Mouse (Mus musculus) heart, embryonic 11.5 days (tissue): ENCODE measurements around the gene Maneal. TPM values are rescaled to one million over a fixed set of nuclear protein-coding genes. Genes with fewer than 3 reads are reported as not detected.
A peak's percentile ranks its signal among the peaks of the same experiment; 100 is the strongest.

Experiments used
- ATAC-seq: fragments of 200-750 bp; cut with Nextera tagmentation; replicated peaks from 2 replicates; pipeline ENCODE4 v1.8.0; 2017; ENCODE audit warnings: moderate library complexity; ENCODE audit not compliant: insufficient number of reproducible peaks, low FRiP score, low TSS enrichment
- H3K27ac ChIP-seq: fragments of 300-500 bp; sonication (generic); 2 replicates; pipeline ENCODE4 v1.5.1; 2014; ENCODE audit warnings: mild to moderate bottlenecking, low read depth, low read length
- H3K27me3 ChIP-seq: fragments of 300-500 bp; sonication (generic); 2 replicates; pipeline ENCODE4 v1.6.1; 2014; ENCODE audit warnings: mild to moderate bottlenecking, low read length, mixed read lengths; ENCODE audit not compliant: control insufficient read depth, insufficient read depth
- H3K36me3 ChIP-seq: fragments of 300-500 bp; sonication (generic); 2 replicates; pipeline ENCODE4 v1.6.1; 2014; ENCODE audit warnings: mild to moderate bottlenecking, low read length, moderate library complexity, mixed read lengths; ENCODE audit not compliant: control insufficient read depth, insufficient read depth
- H3K4me1 ChIP-seq: fragments of 300-500 bp; sonication (generic); 2 replicates; pipeline ENCODE4 v1.6.1; 2014; ENCODE audit warnings: low read length; ENCODE audit not compliant: control insufficient read depth, insufficient read depth
- H3K4me2 ChIP-seq: fragments of 300-500 bp; sonication (generic); 2 replicates; pipeline ENCODE4 v1.6.1; 2014; ENCODE audit warnings: mild to moderate bottlenecking, moderate library complexity
- H3K4me3 ChIP-seq: fragments of 300-500 bp; sonication (generic); 2 replicates; pipeline ENCODE4 v1.5.1; 2014; ENCODE audit warnings: low read depth, low read length
- H3K9ac ChIP-seq: fragments of 300-500 bp; sonication (generic); 2 replicates; pipeline ENCODE4 v1.6.1; 2014; ENCODE audit warnings: mild to moderate bottlenecking, low read depth, low read length, moderate library complexity
- H3K9me3 ChIP-seq: fragments of 300-500 bp; sonication (generic); replicated peaks from 2 replicates; pipeline ENCODE4 v1.6.1; 2016; ENCODE audit warnings: low read length; ENCODE audit not compliant: control insufficient read depth
- WGBS: fragments of 180-500 bp; shearing (Covaris S2); extraction: QIAGEN DNeasy Blood & Tissue Kit; methylation state at CpG from one replicate; pipeline ENCODE4 v1.1.7; 2014; ENCODE audit not compliant: insufficient replicate concordance; 5-methylcytosine and 5-hydroxymethylcytosine counted together
- polyA plus RNA-seq: library from polyadenylated mRNA; unstranded; fragments of >200 nt; fragmentation: Nextera tagmentation; extraction: Ambion mirVana; gene quantifications from 2 replicates; pipeline ENCODE4 v1.2.1, GENCODE M21; 2014

The Maneal gene
- polyA plus RNA-seq, 1 experiment from 2014 or later, result 0.21 TPM

DNA sequence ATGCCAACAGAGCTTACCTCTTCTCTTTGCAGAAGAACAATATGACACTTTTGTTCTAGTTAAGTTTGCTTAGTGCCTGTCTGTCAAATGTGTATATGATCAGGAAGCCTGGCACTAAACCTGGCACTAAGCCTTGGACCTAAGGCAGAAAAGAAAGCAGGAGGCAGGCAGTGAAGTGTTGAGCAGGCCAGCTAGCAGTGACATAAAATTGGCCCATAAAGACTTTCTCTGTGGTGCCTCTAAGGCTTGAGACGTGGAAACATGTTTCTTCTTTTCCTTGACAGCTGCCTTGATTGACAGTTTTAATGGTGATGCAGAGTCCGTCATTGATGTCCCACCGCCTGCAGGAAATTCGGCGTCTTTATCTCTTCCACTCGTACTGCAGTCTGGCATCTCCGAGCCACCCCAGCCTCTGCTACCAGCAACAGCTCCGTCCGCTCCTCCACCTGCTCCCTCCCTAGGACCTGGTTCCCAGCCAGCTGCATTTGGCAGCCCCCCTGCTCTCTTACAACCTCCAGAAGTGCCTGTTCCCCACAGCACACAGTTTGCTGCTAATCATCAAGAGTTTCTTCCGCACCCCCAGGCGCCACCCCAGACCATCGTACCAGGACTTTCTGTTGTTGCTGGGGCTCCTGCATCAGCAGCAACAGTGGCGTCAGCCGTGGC is 23.8 kb downstream of the Maneal start:
- no peaks in the 10 kb centered on the region for H3K27me3 ChIP-seq
- no peak overlapping the region for H3K9ac ChIP-seq
- 81% methylated on average over 14 of the region's 14 CpGs for WGBS
- no peak overlapping the region for H3K27ac ChIP-seq
- H3K4me2 ChIP-seq, result no peak overlapping the region
- H3K36me3 ChIP-seq, result peaks cover 12% of the 10 kb centered on the region
- 0 out of 2 replicates have a peak, but pooled peaks cover 2% of the 10 kb centered on the region for H3K9me3 ChIP-seq
- H3K4me3 ChIP-seq, result no peak overlapping the region
- no peak for ATAC-seq
- no peaks in the 10 kb centered on the region for H3K4me1 ChIP-seq

DNA sequence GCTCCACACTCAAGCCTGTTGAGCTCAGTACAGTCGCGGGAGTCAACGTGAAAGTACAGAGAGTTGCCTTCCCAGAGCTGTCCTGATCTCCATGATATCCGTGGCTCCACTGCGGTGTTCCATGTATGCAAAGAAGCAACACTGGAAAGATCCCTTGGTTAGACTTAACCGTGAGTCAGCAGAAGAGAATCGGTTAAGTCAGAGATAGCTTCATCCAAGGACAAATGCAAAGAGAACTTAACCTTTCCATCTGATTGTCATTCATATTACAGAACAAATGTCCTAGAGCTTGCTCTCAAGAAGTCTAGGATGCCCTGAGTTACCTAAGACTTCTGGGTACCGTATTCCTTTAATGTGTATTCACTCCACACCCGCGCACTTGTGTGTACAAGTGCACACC is 29.2 kb downstream of the Maneal start:
- no peak overlapping the region for H3K9ac ChIP-seq
- no peak for ATAC-seq
- no peak overlapping the region for H3K4me3 ChIP-seq
- H3K27ac ChIP-seq, result no peak overlapping the region
- no peaks in the 10 kb centered on the region for H3K4me1 ChIP-seq
- no peaks in the 10 kb centered on the region for H3K9me3 ChIP-seq
- no peaks in the 10 kb centered on the region for H3K27me3 ChIP-seq
- peaks cover 4% of the 10 kb centered on the region for H3K36me3 ChIP-seq
- 93% methylated on average over 10 of the region's 10 CpGs for whole genome bisulfite sequencing
- no peak overlapping the region for H3K4me2 ChIP-seq

GRCm38 (mm10) chr4:124829671-124830070 is 32.3 kb downstream of the Maneal start:
- Histone ChIP-seq H3K9me3 (no peaks in the 10 kb centered on the region), H3K27ac (no peak overlapping the region), H3K27me3 (no peaks in the 10 kb centered on the region), H3K4me1 (no peaks in the 10 kb centered on the region), H3K4me2 (no peak overlapping the region), H3K4me3 (no peak overlapping the region), H3K9ac (no peak overlapping the region), H3K36me3 (peaks cover 4% of the 10 kb centered on the region)
- ATAC-seq, result no peak
- 70% methylated on average over 5 of the region's 5 CpGs for WGBS

DNA sequence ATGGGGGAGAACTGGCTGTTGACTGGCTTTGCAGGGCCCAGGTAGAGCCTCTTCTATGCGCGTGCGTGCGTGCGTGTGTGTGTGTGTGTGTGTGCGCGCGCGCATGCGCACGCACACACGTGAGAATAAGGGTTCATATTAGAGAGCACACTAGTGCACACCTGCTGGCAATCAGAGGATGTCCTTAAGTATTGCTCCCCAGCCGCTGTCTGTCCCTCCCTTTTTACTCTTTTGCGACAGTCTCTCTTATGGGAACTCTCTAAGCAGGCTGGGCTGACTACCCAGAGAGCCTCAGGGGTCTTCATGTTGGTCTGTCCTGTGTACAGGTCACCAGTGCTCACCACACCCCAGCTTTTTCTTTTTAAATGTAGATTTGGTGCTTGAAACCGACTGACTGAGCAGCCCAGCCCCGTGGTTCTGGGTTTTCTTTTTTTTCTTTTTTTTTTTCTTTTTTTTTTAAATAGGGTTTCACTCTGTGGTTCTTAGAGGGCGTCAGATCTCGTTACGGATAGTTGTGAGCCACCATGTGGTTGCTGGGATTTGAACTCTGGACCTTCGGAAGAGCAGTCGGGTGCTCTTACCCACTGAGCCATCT is 36.5 kb downstream of the Maneal start:
- Histone ChIP-seq H3K27me3 (no peaks in the 10 kb centered on the region), H3K27ac (no peak overlapping the region), H3K36me3 (peaks cover 2% of the 10 kb centered on the region), H3K4me1 (no peaks in the 10 kb centered on the region), H3K9me3 (no peaks in the 10 kb centered on the region), H3K9ac (0 out of 2 replicates have a peak overlapping the region, but pooled peaks have one; percentile 24), H3K4me3 (no peak overlapping the region), H3K4me2 (no peak overlapping the region)
- WGBS, result 95% methylated on average over 21 of the region's 21 CpGs
- ATAC-seq, result no peak

DNA sequence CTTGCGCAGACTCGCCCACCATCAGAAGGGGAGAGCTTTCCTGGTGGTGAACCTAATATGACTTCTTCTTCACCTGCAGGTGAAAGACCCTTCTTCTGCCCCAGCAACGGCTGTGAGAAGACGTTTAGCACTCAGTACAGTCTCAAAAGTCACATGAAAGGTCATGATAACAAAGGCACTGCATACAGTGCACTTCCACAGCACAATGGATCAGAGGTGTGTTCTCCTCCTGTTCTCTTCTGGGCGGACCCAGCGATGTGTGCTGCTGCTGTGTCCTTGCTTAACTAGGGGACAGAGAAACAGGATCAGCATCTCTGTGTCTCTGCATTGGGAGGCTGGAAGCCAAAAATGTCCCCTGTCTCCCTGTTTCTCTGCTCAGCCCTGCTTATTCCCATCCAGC is 37.0 kb downstream of the Maneal start:
- peaks cover 2% of the 10 kb centered on the region for H3K36me3 ChIP-seq
- no peak for ATAC-seq
- no peak overlapping the region for H3K27ac ChIP-seq
- no peak overlapping the region for H3K4me3 ChIP-seq
- H3K9ac ChIP-seq, result no peak overlapping the region
- H3K4me1 ChIP-seq, result no peaks in the 10 kb centered on the region
- H3K27me3 ChIP-seq, result no peaks in the 10 kb centered on the region
- no peaks in the 10 kb centered on the region for H3K9me3 ChIP-seq
- no peak overlapping the region for H3K4me2 ChIP-seq
- 91% methylated on average over 6 of the region's 6 CpGs for WGBS

DNA sequence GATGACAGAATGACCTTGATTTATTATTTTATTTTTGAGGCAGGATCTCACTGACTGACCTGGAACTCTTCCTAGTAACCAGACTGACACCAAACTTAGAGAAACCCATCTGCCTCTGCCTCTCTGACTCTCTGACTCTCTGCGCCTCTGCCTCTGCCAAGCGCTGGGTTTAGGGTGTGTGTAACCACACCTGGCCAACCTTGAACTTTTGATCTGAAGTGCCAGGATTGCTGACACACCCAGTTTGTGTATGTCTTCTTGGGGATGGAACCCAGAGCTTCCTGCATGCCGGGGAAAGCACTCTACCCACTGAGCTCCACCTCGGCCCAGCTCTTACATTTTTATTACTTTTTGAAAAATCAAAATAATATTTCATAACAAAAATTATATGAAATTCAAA is 43.1 kb downstream of the Maneal start:
- Histone ChIP-seq H3K4me1 (peaks cover 8% of the 10 kb centered on the region; the same call in 1 of the 2 replicates), H3K4me2 (no peak overlapping the region), H3K4me3 (no peak overlapping the region), H3K36me3 (peaks cover 7% of the 10 kb centered on the region), H3K9ac (no peak overlapping the region), H3K27me3 (no peaks in the 10 kb centered on the region), H3K27ac (no peak overlapping the region), H3K9me3 (no peaks in the 10 kb centered on the region)
- 93% methylated on average over 4 of the region's 4 CpGs for WGBS
- ATAC-seq, result no peak

- 8% methylated on average over 6 of the region's 6 CpGs for WGBS
- no peak overlapping the region for H3K9ac ChIP-seq
- H3K27me3 ChIP-seq, result no peaks in the 10 kb centered on the region
- H3K4me1 ChIP-seq, result peaks cover 8% of the 10 kb centered on the region; the same call in 1 of the 2 replicates
- H3K27ac ChIP-seq, result no peak overlapping the region
- H3K4me2 ChIP-seq, result 0 out of 2 replicates have a peak overlapping the region, but pooled peaks have one; percentile 16
- H3K4me3 ChIP-seq, result no peak overlapping the region
- no peaks in the 10 kb centered on the region for H3K9me3 ChIP-seq
- H3K36me3 ChIP-seq, result peaks cover 7% of the 10 kb centered on the region; the same call in 1 of the 2 replicates
- ATAC-seq, result peak; percentile 81
These were observed 44.2 kb downstream of the Maneal start for GRCm38 (mm10) chr4:124817803-124818202.

GRCm38 (mm10) chr4:124815901-124816300 is 46.1 kb downstream of the Maneal start:
- no peak overlapping the region for H3K4me3 ChIP-seq
- WGBS, result 89% methylated on average over 11 of the region's 11 CpGs
- ATAC-seq, result no peak
- no peak overlapping the region for H3K9ac ChIP-seq
- no peak overlapping the region for H3K4me2 ChIP-seq
- H3K36me3 ChIP-seq, result 0 out of 2 replicates have a peak, but pooled peaks cover 5% of the 10 kb centered on the region
- H3K27me3 ChIP-seq, result no peaks in the 10 kb centered on the region
- no peak overlapping the region for H3K27ac ChIP-seq
- H3K9me3 ChIP-seq, result no peaks in the 10 kb centered on the region
- peaks cover 8% of the 10 kb centered on the region; the same call in 1 of the 2 replicates for H3K4me1 ChIP-seq
